Mouse (Mus musculus) stomach, embryonic 15.5 days (tissue): Measurements from ENCODE around the gene Fam19a3. TPM values are rescaled to one million over a fixed set of nuclear protein-coding genes. Genes with fewer than 3 reads are reported as not detected.
A peak's percentile ranks its signal among the peaks of the same experiment; 100 is the strongest.
"Not testable (repeated sequence)": the region's sequence is repeated elsewhere in the genome, so short reads cannot be mapped to it uniquely, and the experiment has no call there.

Source experiments
- ATAC-seq: fragments of 200-750 bp; cut with Nextera tagmentation; 2 replicates; pipeline ENCODE4 v1.8.0; 2017; ENCODE audit warnings: low read depth, moderate number of reproducible peaks, moderate TSS enrichment; ENCODE audit not compliant: insufficient read depth, low FRiP score
- H3K27ac ChIP-seq: fragments of 300-500 bp; sonication (generic); 2 replicates; pipeline ENCODE4 v1.5.1; 2015; ENCODE audit warnings: mild to moderate bottlenecking, inconsistent platforms
- H3K27me3 ChIP-seq: fragments of 300-500 bp; sonication (generic); replicated peaks from 2 replicates; pipeline ENCODE4 v1.6.1; 2015; ENCODE audit warnings: inconsistent platforms
- H3K36me3 ChIP-seq: fragments of 300-500 bp; sonication (generic); 2 replicates; pipeline ENCODE4 v1.6.1; 2015; ENCODE audit warnings: inconsistent platforms
- H3K4me1 ChIP-seq: fragments of 300-500 bp; sonication (generic); 2 replicates; pipeline ENCODE4 v1.6.1; 2015; ENCODE audit warnings: inconsistent platforms
- H3K4me2 ChIP-seq: fragments of 300-500 bp; sonication (generic); 2 replicates; pipeline ENCODE4 v1.6.1; 2015; ENCODE audit warnings: mild to moderate bottlenecking, inconsistent platforms
- H3K4me3 ChIP-seq: fragments of 300-500 bp; sonication (generic); replicated peaks from 2 replicates; pipeline ENCODE4 v1.5.1; 2015; ENCODE audit warnings: inconsistent platforms
- H3K9ac ChIP-seq: fragments of 300-500 bp; sonication (generic); 2 replicates; pipeline ENCODE4 v1.6.1; 2015; ENCODE audit warnings: inconsistent platforms
- H3K9me3 ChIP-seq: fragments of 300-500 bp; sonication (generic); 2 replicates; pipeline ENCODE4 v1.6.1; 2016; ENCODE audit warnings: inconsistent platforms
- WGBS: fragments of 180-500 bp; shearing (Covaris S2); methylation state at CpG from one replicate; pipeline ENCODE4 v1.1.7; 2015; 5-methylcytosine and 5-hydroxymethylcytosine counted together
- polyA plus RNA-seq: library from polyadenylated mRNA; unstranded; fragments of >200 nt; fragmentation: Nextera tagmentation; extraction: Ambion mirVana; gene quantifications from 2 replicates; pipeline ENCODE4 v1.2.1, GENCODE M21; 2015

Gene Fam19a3
- 0.10 and 0.21 TPM in 2 replicates for polyA plus RNA-seq

DNA sequence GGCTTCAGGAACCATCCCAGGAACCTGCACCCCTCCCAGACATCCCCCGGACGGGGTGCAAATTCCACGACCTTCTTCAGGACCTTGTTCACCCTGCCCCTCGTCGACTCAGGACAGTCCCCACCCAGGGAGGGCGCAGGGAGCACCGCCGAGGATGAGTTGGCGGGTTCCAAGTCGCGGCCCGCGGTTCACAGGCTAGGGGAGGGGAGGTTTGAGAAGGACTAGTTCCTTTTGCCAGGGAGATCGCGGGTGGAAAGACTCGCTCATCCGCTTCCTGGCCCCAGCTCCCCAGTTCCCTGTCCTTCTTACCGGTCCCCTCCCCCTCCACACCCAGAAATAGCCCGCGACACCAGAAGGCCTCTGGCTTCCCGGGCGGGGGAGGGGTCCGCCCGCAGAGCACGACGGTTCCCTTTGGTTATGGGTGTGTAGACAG, at the start of gene Fam19a3:
Gene Fam19a3, minus strand, starts transcription at position 370 of the 433 bp plus-strand sequence.
- no peak for ATAC-seq
- no peaks in the 10 kb centered on the region for H3K36me3 ChIP-seq
- WGBS, result under 1% methylated on average over 26 of the region's 26 CpGs
- H3K27ac ChIP-seq, result no peak within 1 kb of the TSS
- peak within 1 kb of the TSS; percentile 52 for H3K4me3 ChIP-seq
- H3K9me3 ChIP-seq, result no peaks in the 10 kb centered on the region
- H3K4me2 ChIP-seq, result peak within 1 kb of the TSS; percentile 100
- peaks cover 26% of the 10 kb centered on the region for H3K4me1 ChIP-seq
- peaks cover 63% of the 10 kb centered on the region for H3K27me3 ChIP-seq
- H3K9ac ChIP-seq, result peak within 1 kb of the TSS; percentile 34

DNA sequence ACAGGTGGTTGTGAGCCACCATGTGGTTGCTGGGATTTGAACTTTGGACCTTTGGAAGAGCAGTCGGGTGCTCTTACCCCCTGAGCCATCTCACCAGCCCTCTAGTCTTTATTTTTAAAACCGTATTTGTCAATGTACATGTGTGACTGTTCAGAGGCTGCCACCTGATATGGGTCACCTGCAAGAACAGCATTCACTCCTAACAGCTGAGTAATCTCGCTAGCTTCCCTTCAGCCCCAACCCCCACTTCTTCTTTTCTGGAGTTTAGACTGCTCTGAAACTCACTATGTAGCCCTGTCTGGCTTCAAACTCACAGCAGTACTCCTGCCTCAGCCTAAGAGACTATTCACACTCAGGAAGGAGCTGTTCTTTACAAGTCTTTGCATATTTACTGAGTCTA, 40.8 kb upstream of the Fam19a3 start:
- no peak overlapping the region for H3K9ac ChIP-seq
- 72% methylated on average over 3 of the region's 3 CpGs for WGBS
- no peaks in the 10 kb centered on the region for H3K9me3 ChIP-seq
- no peak overlapping the region for H3K4me2 ChIP-seq
- H3K4me1 ChIP-seq, result peaks cover 3% of the 10 kb centered on the region; the same call in 1 of the 2 replicates
- no peak overlapping the region for H3K4me3 ChIP-seq
- no peak overlapping the region for H3K27ac ChIP-seq
- H3K36me3 ChIP-seq, result peaks cover 9% of the 10 kb centered on the region; the same call in 1 of the 2 replicates
- ATAC-seq, result no peak
- no peaks in the 10 kb centered on the region for H3K27me3 ChIP-seq

DNA sequence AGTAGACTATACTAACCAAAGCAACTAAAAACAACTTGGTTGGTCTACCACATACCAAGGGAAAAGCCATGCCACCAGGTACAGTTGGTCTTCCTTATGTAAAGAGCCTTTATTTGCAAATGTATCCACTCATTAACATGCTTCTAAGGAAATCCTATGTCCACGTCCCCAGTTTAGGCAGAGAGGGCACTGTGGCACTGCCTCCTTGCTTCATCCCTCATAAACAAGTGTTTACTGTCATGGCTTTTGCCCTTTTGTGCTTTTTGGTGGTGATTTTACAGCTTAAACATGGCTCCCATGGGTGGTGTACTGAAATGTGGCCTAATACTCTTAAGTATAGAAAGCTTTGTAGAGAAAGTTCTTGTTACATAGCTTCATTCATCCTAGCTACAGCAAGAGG, 38.8 kb upstream of the Fam19a3 start:
- WGBS, result 71% methylated on average over 1 of the region's 1 CpGs
- no peaks in the 10 kb centered on the region for H3K9me3 ChIP-seq

DNA sequence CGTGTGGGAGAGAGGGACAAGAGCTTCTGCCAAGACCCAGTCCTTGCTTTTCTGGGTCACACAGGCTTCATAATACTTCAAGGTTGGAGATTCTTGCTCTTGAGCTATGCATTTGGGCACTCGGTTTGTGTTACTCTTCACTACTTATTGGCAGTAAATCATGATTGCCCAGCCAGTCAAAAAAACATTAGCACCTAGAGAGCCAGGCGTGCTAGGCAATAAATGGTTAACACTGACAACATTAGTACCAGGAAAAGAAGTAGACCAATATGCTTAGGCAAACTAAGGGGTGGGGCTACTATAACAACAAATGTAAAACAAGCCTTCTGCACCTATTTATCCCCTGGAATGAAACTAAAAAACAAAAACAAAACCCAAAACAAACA, 37.1 kb upstream of the Fam19a3 start:
- Histone ChIP-seq H3K9ac (no peak overlapping the region), H3K4me1 (peaks cover 12% of the 10 kb centered on the region; the same call in 1 of the 2 replicates), H3K4me2 (peak overlapping the region; percentile 55), H3K27ac (peak overlapping the region; percentile 95), H3K4me3 (peak overlapping the region; percentile 91), H3K36me3 (no peaks in the 10 kb centered on the region), H3K27me3 (no peaks in the 10 kb centered on the region), H3K9me3 (no peaks in the 10 kb centered on the region)
- WGBS, result 4% methylated on average over 3 of the region's 3 CpGs
- no peak for ATAC-seq

More for the DNA sequence above, 38.8 kb upstream of the Fam19a3 start:
- no peak overlapping the region for H3K9ac ChIP-seq
- peaks cover 12% of the 10 kb centered on the region; the same call in 1 of the 2 replicates for H3K4me1 ChIP-seq
- H3K4me2 ChIP-seq, result no peak overlapping the region
- ATAC-seq, result no peak
- no peak overlapping the region for H3K4me3 ChIP-seq
- no peaks in the 10 kb centered on the region; the same call in 1 of the 2 replicates for H3K36me3 ChIP-seq
- no peaks in the 10 kb centered on the region for H3K27me3 ChIP-seq
- H3K27ac ChIP-seq, result no peak overlapping the region

DNA sequence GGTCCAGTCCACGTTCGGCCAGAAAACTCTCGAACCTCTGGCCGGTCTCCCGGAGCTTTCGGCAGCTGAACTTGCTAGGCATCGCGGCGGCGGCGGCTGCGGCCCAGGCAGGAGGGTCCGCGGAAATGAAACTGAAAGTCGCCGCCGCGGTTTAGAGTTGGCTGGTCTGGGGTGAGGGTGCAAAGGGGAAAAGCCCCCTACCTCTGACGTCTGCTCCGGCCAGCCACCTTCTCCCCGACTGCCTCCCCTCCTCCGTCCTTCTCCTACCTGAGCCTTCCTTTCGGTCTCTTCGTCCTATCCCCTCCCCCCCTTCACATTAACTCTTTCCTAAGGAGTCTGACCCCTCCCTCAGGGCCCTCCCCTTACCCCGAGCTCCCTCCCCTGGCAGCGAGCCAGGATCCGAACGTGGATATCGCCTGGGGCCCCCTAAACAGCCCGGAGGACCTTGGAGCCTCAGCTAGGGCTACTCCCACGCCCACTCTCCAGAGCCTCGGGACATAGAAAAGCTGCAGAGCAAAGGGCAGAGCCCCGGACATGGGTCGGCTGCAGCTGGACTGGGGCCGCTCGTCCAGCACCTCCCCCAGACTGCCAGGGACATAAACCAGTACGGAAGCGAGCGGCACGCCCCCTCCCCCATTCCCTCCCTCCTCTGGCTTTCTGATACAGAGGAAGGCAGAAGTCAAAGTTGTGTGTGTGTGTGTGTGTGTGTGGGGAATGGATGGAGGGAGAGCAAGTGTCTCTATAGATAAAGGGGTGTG, 36.5 kb upstream of the Fam19a3 start, which contains the start of gene Mov10:
Gene Mov10, minus strand, starts transcription at position 573 of the 758 bp plus-strand sequence.
- Histone ChIP-seq H3K36me3 (no peaks in the 10 kb centered on the region; the same call in 1 of the 2 replicates), H3K27ac (peak within 1 kb of the TSS; percentile 95), H3K9ac (peak within 1 kb of the TSS; percentile 78), H3K4me3 (peak within 1 kb of the TSS; percentile 91), H3K9me3 (no peaks in the 10 kb centered on the region), H3K4me2 (peak within 1 kb of the TSS; percentile 55), H3K4me1 (peaks cover 12% of the 10 kb centered on the region; the same call in 1 of the 2 replicates), H3K27me3 (no peaks in the 10 kb centered on the region)
- under 1% methylated on average over 40 of the region's 40 CpGs for WGBS
- ATAC-seq, result peak; percentile 89

DNA sequence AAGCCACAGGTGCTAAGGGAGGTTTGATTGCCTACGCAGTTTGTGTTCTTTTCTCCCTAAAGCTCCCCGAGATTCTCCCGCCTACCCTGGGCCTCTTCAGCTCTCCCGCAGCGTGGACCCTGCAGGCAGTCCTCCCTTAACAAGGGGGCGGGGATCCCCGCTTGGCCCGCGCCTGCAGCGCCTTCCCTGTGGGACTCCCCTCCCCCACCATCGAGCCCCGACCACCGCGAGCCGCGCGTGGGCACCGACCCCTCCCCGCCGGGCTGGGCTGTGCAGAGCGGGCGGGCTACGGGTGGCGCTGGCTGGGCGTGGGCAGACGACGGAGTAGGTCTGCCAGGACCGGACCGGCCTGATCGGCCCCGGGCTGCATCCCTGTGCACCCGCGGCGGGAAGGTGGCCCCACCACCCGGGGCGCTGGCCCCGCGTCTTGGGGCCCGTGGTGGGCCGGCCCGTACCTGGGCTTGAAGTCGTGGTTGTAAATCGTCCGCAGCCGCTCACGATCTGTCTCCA, 35.9 kb upstream of the Fam19a3 start:
- peak overlapping the region; percentile 78 for H3K9ac ChIP-seq
- peak overlapping the region; percentile 91 for H3K4me3 ChIP-seq
- H3K4me2 ChIP-seq, result peak overlapping the region; percentile 55
- no peaks in the 10 kb centered on the region for H3K9me3 ChIP-seq
- H3K27me3 ChIP-seq, result no peaks in the 10 kb centered on the region
- H3K4me1 ChIP-seq, result peaks cover 12% of the 10 kb centered on the region; the same call in 1 of the 2 replicates
- WGBS, result under 1% methylated on average over 44 of the region's 46 CpGs
- H3K36me3 ChIP-seq, result no peaks in the 10 kb centered on the region; the same call in 1 of the 2 replicates
- peak; percentile 69 for ATAC-seq
- H3K27ac ChIP-seq, result peak overlapping the region; percentile 95

DNA sequence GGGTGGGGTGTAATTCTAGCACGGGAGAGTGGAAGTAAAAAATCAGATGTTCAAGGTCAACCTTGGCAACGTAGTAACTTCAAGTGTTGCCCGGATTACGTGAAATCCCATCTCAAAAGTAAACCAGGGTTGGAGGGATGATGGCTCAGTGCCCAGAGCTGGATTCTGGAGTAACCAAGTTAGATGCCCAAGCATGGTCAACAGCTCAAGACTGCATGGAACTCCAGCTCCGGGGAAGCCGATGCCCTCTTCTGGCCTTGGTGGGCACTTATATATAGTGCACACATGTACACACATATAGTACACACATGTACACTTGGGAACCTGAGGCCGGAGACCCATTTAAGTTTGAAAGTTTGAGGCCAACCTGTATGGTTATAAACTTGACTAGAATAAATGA, 34.5 kb upstream of the Fam19a3 start:
- H3K4me1 ChIP-seq, result peaks cover 17% of the 10 kb centered on the region; the same call in 1 of the 2 replicates

DNA sequence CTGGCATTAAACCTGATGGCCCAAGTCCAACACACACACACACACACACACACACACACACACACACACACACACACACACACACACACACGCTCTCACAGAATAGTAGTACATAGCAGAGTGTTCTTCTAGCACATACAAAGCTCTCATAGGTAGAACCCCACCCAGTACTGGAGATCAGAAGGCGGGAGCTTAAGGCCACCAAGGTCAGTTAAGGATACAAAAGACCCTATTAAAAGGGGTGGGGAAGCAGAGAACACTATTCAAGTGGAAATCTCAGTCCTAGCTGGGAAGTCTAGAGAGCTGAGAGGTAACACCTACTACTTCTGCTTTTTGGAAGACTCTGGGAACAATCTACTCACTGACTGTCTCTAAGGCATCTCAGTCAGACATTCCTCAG, 33.7 kb upstream of the Fam19a3 start:
- no peak overlapping the region for H3K27ac ChIP-seq
- no peak overlapping the region for H3K4me2 ChIP-seq
- no peak overlapping the region for H3K9ac ChIP-seq
- H3K36me3 ChIP-seq, result no peaks in the 10 kb centered on the region; the same call in 1 of the 2 replicates
- H3K27me3 ChIP-seq, result no peaks in the 10 kb centered on the region
- no peak overlapping the region for H3K4me3 ChIP-seq
- H3K9me3 ChIP-seq, result no peaks in the 10 kb centered on the region
- H3K4me1 ChIP-seq, result peaks cover 17% of the 10 kb centered on the region; the same call in 1 of the 2 replicates
- ATAC-seq, result no peak
- WGBS, result 77% methylated on average over 2 of the region's 2 CpGs

More for the DNA sequence above, 34.5 kb upstream of the Fam19a3 start:
- H3K4me2 ChIP-seq, result no peak overlapping the region
- H3K27me3 ChIP-seq, result no peaks in the 10 kb centered on the region
- H3K9ac ChIP-seq, result no peak overlapping the region
- H3K36me3 ChIP-seq, result no peaks in the 10 kb centered on the region; the same call in 1 of the 2 replicates
- no peak for ATAC-seq
- WGBS, result 87% methylated on average over 7 of the region's 7 CpGs
- H3K27ac ChIP-seq, result no peak overlapping the region
- H3K4me3 ChIP-seq, result no peak overlapping the region
- no peaks in the 10 kb centered on the region for H3K9me3 ChIP-seq

DNA sequence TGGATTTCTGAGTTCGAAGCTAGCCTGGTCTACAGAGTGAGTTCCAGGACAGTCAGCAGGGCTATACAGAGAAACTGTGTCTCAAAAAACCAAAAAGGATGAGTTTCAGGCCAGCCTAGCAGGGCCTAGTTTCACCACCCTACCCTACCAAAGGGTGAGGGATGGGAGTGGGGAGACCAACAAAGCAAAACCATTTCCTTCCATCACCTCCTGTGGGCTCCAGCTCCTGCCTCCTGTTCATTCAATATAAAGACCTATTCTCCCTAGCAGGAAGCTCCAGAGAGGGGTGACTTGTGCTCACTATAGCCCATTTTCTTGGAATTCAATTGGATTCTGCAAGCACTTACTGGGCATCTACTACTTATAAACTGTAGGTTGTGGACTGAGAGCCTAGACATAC, 33.1 kb upstream of the Fam19a3 start:
- H3K27ac ChIP-seq, result no peak overlapping the region
- H3K4me3 ChIP-seq, result no peak overlapping the region
- no peaks in the 10 kb centered on the region; the same call in 1 of the 2 replicates for H3K36me3 ChIP-seq
- H3K9me3 ChIP-seq, result no peaks in the 10 kb centered on the region
- no peak overlapping the region for H3K4me2 ChIP-seq
- WGBS, result 93% methylated on average over 1 of the region's 1 CpGs
- no peak for ATAC-seq
- no peak overlapping the region for H3K9ac ChIP-seq
- peaks cover 17% of the 10 kb centered on the region; the same call in 1 of the 2 replicates for H3K4me1 ChIP-seq
- no peaks in the 10 kb centered on the region for H3K27me3 ChIP-seq

DNA sequence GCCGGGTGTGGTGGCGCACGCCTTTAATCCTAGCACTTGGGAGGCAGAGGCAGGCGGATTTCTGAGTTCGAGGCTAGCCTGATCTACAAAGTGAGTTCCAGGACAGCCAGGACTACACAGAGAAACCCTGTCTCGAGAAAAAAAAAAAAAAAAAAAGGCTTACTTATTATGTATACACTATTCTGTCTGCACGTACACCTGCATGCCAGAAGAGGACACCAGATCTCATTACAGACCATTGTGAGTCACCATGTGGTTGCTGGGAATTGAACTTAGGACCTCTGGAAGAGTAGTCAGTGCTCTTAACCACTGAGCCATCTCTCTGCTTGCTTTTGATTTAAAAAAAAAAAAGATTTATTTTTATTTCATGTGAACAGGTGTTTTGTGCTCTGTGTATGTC, 31.6 kb upstream of the Fam19a3 start:
- H3K9me3 ChIP-seq, H3K4me2 ChIP-seq, H3K27me3 ChIP-seq, H3K9ac ChIP-seq, H3K36me3 ChIP-seq, H3K4me3 ChIP-seq, ATAC-seq, H3K27ac ChIP-seq: not testable (repeated sequence)
- WGBS, result 83% methylated on average over 7 of the region's 7 CpGs
- H3K4me1 ChIP-seq, result peaks cover 13% of the 10 kb centered on the region; the same call in 1 of the 2 replicates

DNA sequence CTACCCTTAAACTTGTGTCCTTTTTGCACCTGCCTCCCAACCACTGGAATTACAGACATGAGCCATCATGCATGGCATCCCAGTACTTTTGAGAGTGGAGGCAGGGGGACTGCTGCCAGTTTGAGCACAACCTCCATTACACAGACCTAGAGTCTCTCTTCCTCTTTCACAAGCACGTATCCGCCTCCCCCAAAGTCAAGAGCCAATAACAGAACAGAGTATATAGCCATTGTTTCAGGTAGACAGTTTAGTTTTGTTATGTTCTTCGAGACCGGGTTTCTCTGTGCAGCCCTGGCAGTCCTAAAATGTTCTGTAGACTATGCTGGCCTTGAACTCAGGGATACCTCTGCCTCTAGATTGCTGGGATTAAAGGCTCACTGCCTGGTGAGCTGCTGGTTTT, 30.6 kb upstream of the Fam19a3 start:
- Histone ChIP-seq H3K27me3 (no peaks in the 10 kb centered on the region), H3K27ac (no peak overlapping the region; the same call in 1 of the 2 replicates), H3K36me3 (no peaks in the 10 kb centered on the region; the same call in 1 of the 2 replicates), H3K4me1 (peaks cover 13% of the 10 kb centered on the region; the same call in 1 of the 2 replicates), H3K9me3 (no peaks in the 10 kb centered on the region), H3K9ac (no peak overlapping the region), H3K4me2 (no peak overlapping the region), H3K4me3 (no peak overlapping the region)
- WGBS, result 69% methylated on average over 4 of the region's 4 CpGs
- ATAC-seq, result no peak

DNA sequence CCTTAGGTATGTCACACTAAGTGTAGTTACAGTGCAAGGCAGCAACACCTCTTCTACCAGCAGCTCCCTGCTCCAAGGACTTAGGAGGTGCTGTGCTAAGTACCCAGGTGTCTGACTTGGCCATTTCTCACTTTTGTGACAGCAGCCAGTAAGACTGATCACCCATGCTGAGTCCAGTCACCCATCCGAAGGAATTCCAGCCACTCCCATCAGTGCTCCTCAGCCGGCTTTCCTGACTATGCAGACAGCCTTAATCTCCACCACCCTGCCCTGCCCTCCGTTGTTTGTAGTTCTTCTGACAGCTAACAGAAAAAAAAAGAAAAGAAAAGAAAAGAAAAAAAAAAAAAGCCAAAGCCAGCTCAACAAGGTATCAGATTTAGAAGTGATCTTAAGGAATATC, 30.1 kb upstream of the Fam19a3 start:
- WGBS, result 44% methylated on average over 3 of the region's 3 CpGs
- no peak overlapping the region for H3K9ac ChIP-seq
- ATAC-seq, result peak; percentile 72
- no peak overlapping the region for H3K27ac ChIP-seq
- H3K27me3 ChIP-seq, result no peaks in the 10 kb centered on the region
- peaks cover 9% of the 10 kb centered on the region; the same call in 1 of the 2 replicates for H3K4me1 ChIP-seq
- H3K36me3 ChIP-seq, result no peaks in the 10 kb centered on the region; the same call in 1 of the 2 replicates
- no peak overlapping the region for H3K4me2 ChIP-seq
- H3K4me3 ChIP-seq, result no peak overlapping the region
- no peaks in the 10 kb centered on the region for H3K9me3 ChIP-seq
